In the genomic region with DNA sequence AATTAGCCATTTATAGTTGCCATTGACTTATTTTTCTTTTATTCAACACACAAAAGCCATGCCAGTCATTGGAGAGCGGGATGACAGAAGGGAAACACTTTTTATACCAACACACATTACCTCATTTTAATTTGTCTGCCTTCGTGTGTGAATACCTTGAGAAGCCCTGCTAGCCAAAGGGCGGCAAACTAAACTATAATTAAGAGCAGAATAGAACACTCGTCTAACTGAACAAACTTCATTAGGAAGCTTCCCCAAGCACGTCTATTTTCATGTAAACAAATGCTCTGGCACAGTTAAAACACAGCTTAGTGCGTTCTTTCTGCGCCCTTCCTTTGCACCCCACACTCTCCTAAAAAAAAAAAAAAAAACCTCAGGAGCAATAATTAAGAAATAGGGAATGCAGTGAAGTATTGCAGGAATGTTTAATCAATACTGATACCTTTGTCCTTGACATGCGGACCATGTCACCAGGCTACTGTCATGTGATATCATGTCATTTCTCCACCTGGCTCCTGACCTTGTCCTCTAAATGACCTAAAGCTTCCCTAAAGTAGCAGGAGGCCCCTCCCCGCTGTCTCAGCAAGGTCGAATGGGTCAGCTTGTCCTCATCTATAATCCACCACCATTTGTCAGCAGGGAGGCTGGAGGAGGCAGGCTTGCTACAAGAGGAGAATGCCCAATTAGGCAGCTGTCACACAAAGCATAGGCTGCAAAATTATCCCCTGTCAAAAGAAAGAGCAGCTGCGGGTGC, we compare ENCODE assay signal across 9 mouse cellular contexts. TPM values are rescaled to one million over a fixed set of nuclear protein-coding genes. Genes with fewer than 3 reads are reported as not detected.
DNase-seq lines count a peak whose midpoint lies in the region; ATAC-seq and TF ChIP-seq lines count a peak whose summit lies in the region.
"Had no signal": no experiment of that assay in that cellular context is flagged by ENCODE, and none has a peak within 500 bp of the region (broad histone marks: within the 10 kb centered on the region; RNA-seq: fewer than 3 reads in every experiment).

No protein-coding gene starts in this region.

- TF ChIP-seq CTCF in forebrain, postnatal 0 days (IDR thresholded peaks at IDR 0.05; ENCODE audit: low read depth), result no peak
- no peak for TF ChIP-seq CTCF in thymus, adult 2 months (IDR thresholded peaks at IDR 0.05; ENCODE audit: borderline replicate concordance, control insufficient read depth, extremely low read depth, insufficient read depth, low read length, poor library complexity)

- H3K27ac ChIP-seq in forebrain, postnatal 0 days (ENCODE audit: low read depth, low read length), result no peak overlapping the region
- no peak overlapping the region for H3K27ac ChIP-seq in limb, embryonic 11.5 days (replicated peaks; ENCODE audit: low read depth, low read length)
- H3K27ac ChIP-seq in thymus, adult 2 months (ENCODE audit: control insufficient read depth, insufficient read depth, low read length), result no peak overlapping the region

- H3K4me1 ChIP-seq in forebrain, postnatal 0 days (ENCODE audit: insufficient read depth), result peaks cover 26% of the 10 kb centered on the region; the same call in 1 of the 2 replicates
- peaks cover 9% of the 10 kb centered on the region for H3K4me1 ChIP-seq in limb, embryonic 11.5 days (ENCODE audit: control insufficient read depth, insufficient read depth, low read length)
- H3K4me1 ChIP-seq in thymus, adult 2 months (replicated peaks; ENCODE audit: control insufficient read depth, insufficient read depth, low read length), result peaks cover 11% of the 10 kb centered on the region

- H3K9ac ChIP-seq in forebrain, postnatal 0 days, result no peak overlapping the region
- no peak overlapping the region for H3K9ac ChIP-seq in limb, embryonic 11.5 days (ENCODE audit: low read length)

- no peak overlapping the region for H3K4me3 ChIP-seq in forebrain, postnatal 0 days (ENCODE audit: low read depth, low read length)
- no peak overlapping the region for H3K4me3 ChIP-seq in limb, embryonic 11.5 days (ENCODE audit: low read depth, low read length)
- no peak overlapping the region for H3K4me3 ChIP-seq in thymus, adult 2 months (ENCODE audit: control insufficient read depth, insufficient read depth, low read length)

- peak; percentile 43 for DNase-seq in left cerebral cortex, postnatal 4 days
- no peak for DNase-seq in left cerebral cortex, adult 11 months (ENCODE audit: low spot score)
- DNase-seq in forebrain, postnatal 0 days, result peak; percentile 34
- DNase-seq in limb, embryonic 11.5 days (ENCODE audit: low spot score), result peak; percentile 53
- peak; percentile 87 for DNase-seq in retina, embryonic 14.5 days (ENCODE audit: low spot score)
- no peak for DNase-seq in thymus, adult 2 months
- DNase-seq in right cerebral cortex, postnatal 4 days, result no peak

- no peak for TF ChIP-seq POLR2A in thymus, adult 2 months (IDR thresholded peaks at IDR 0.05; ENCODE audit: control insufficient read depth, extremely low read depth, insufficient read depth, low read length, poor library complexity)

- intact Hi-C loops in left cerebral cortex, postnatal 4 days (cut with DNase I), result no loop called here

- peak; percentile 54; the same call in 1 of the 2 replicates for ATAC-seq in forebrain, postnatal 0 days
- no peak for ATAC-seq in limb, embryonic 11.5 days (ENCODE audit: insufficient number of reproducible peaks, low FRiP score, low TSS enrichment, low read depth)
- ATAC-seq in granulocyte monocyte progenitor cell, adult 5-6 weeks (replicated peaks; ENCODE audit: poor library complexity, severe bottlenecking), result no peak
- ATAC-seq: Patski had no signal

- H3K4me2 ChIP-seq in forebrain, postnatal 0 days (ENCODE audit: low read depth), result no peak overlapping the region
- H3K4me2 ChIP-seq in limb, embryonic 11.5 days (ENCODE audit: low read depth, severe bottlenecking), result no peak overlapping the region

- H3K9me3 ChIP-seq in forebrain, postnatal 0 days (ENCODE audit: low read length), result no peaks in the 10 kb centered on the region
- no peaks in the 10 kb centered on the region for H3K9me3 ChIP-seq in limb, embryonic 11.5 days (ENCODE audit: control insufficient read depth, low read length)

- H3K27me3 ChIP-seq in forebrain, postnatal 0 days (ENCODE audit: insufficient read depth, low read length), result no peaks in the 10 kb centered on the region
- H3K27me3 ChIP-seq in limb, embryonic 11.5 days (ENCODE audit: control insufficient read depth, insufficient read depth, low read length), result no peaks in the 10 kb centered on the region
- no peaks in the 10 kb centered on the region for H3K27me3 ChIP-seq in thymus, adult 2 months (ENCODE audit: control insufficient read depth, insufficient read depth, low read length)
- H3K27me3 ChIP-seq: Patski had no signal

- no peaks in the 10 kb centered on the region for H3K36me3 ChIP-seq in forebrain, postnatal 0 days (ENCODE audit: insufficient read depth)
- no peaks in the 10 kb centered on the region for H3K36me3 ChIP-seq in limb, embryonic 11.5 days (ENCODE audit: control insufficient read depth, insufficient read depth, low read length)
- no peaks in the 10 kb centered on the region for H3K36me3 ChIP-seq in thymus, adult 2 months (ENCODE audit: control insufficient read depth, insufficient read depth, low read length)

- 11% methylated on average over 11 of the region's 11 CpGs for WGBS in forebrain, postnatal 0 days
- 30% methylated on average over 11 of the region's 11 CpGs for WGBS in limb, embryonic 11.5 days
- WGBS in thymus, adult 2 months, result 90% methylated on average over 11 of the region's 11 CpGs

RNA-seq across cellular contexts. Expression of gene Nrip1, which starts 54.1 kb away (rescaled TPM):
- 10 to 100 TPM; 94.0 to 98.7 TPM for total RNA-seq in left cerebral cortex, postnatal 4 days (2021)
- total RNA-seq in forebrain, postnatal 0 days (2014; rRNA removed), result 31.0 and 40.9 TPM in 2 replicates
- 30.0 and 34.8 TPM in 2 replicates for polyA plus RNA-seq in forebrain, postnatal 0 days (2015; fragmentation: Nextera tagmentation; extraction: Ambion mirVana)
- 29.1 and 33.5 TPM in 2 replicates for polyA plus RNA-seq in limb, embryonic 11.5 days (2014; fragmentation: Nextera tagmentation; extraction: Ambion mirVana)
- total RNA-seq in granulocyte monocyte progenitor cell, adult 5-6 weeks (2014; fragmentation: Nextera tagmentation), result 20.2 and 21.0 TPM in 2 replicates
- 10.3 and 11.7 TPM in 2 replicates for total RNA-seq in granulocyte monocyte progenitor cell, adult 5-6 weeks (2017)
- polyA plus RNA-seq in thymus, adult 2 months (2012; rRNA removed), result 23.7 and 44.1 TPM in 2 replicates

Comparison
In these comparisons a context has a peak if more than half of its experiments do, and no peak if none do; other contexts are left out.
1. DNase-seq: peak in left cerebral cortex, postnatal 4 days (single experiment), forebrain, postnatal 0 days (single experiment), limb, embryonic 11.5 days (single experiment) and retina, embryonic 14.5 days (single experiment); none in left cerebral cortex, adult 11 months (single experiment), thymus, adult 2 months (single experiment) and right cerebral cortex, postnatal 4 days (single experiment).